Mouse (Mus musculus): Measurements from ENCODE around the gene Pspc1. TPM values are rescaled to one million over a fixed set of nuclear protein-coding genes. Genes with fewer than 3 reads are reported as not detected.
A peak's percentile ranks its signal among the peaks of the same experiment; 100 is the strongest.
"Not testable (repeated sequence)": the region's sequence is repeated elsewhere in the genome, so short reads cannot be mapped to it uniquely, and the experiment has no call there.

The Pspc1 gene
- polyA plus RNA-seq, 1 experiment from 2014 or later = 48.5 TPM

GRCm38 (mm10) chr14:56793243-56793642 is 15.1 kb upstream of the Pspc1 start:
- Histone ChIP-seq H3K4me2 (ENCODE audit: low read length) (no peak overlapping the region), H3K9ac (replicated peaks; ENCODE audit: low read depth, low read length) (no peak overlapping the region), H3K4me3 (replicated peaks; ENCODE audit: low read length) (no peak overlapping the region), H3K27ac (ENCODE audit: low read length) (no peak overlapping the region), H3K4me1 (replicated peaks; ENCODE audit: control insufficient read depth, insufficient read depth, low read length) (no peaks in the 10 kb centered on the region), H3K36me3 (ENCODE audit: control insufficient read depth, insufficient read depth) (peaks cover 17% of the 10 kb centered on the region), H3K27me3 (replicated peaks; ENCODE audit: control insufficient read depth, insufficient read depth, low read length) (no peaks in the 10 kb centered on the region), H3K9me3 (ENCODE audit: control insufficient read depth, low read length) (no peaks in the 10 kb centered on the region)
- WGBS = 36% methylated on average over 2 of the region's 2 CpGs
- no peak for ATAC-seq

- Histone ChIP-seq H3K4me2 (ENCODE audit: low read length) (no peak overlapping the region), H3K27ac (ENCODE audit: low read length) (no peak overlapping the region), H3K9ac (replicated peaks; ENCODE audit: low read depth, low read length) (no peak overlapping the region), H3K36me3 (ENCODE audit: control insufficient read depth, insufficient read depth) (no peaks in the 10 kb centered on the region), H3K27me3 (replicated peaks; ENCODE audit: control insufficient read depth, insufficient read depth, low read length) (no peaks in the 10 kb centered on the region), H3K4me1 (replicated peaks; ENCODE audit: control insufficient read depth, insufficient read depth, low read length) (no peaks in the 10 kb centered on the region), H3K4me3 (replicated peaks; ENCODE audit: low read length) (no peak overlapping the region), H3K9me3 (ENCODE audit: control insufficient read depth, low read length) (no peaks in the 10 kb centered on the region)
- WGBS = 80% methylated on average over 1 of the region's 1 CpGs
- no peak for ATAC-seq
These were observed 6.5 kb upstream of the Pspc1 start for GRCm38 (mm10) chr14:56784575-56784974.

GRCm38 (mm10) chr14:56778933-56779300 is 801 bp upstream of the Pspc1 start:
- Histone ChIP-seq H3K4me3 (replicated peaks; ENCODE audit: low read length) (peak overlapping the region; percentile 73), H3K4me2 (ENCODE audit: low read length) (peak overlapping the region; percentile 72), H3K27me3 (replicated peaks; ENCODE audit: control insufficient read depth, insufficient read depth, low read length) (no peaks in the 10 kb centered on the region), H3K27ac (ENCODE audit: low read length) (peak overlapping the region; percentile 96), H3K9me3 (ENCODE audit: control insufficient read depth, low read length) (no peaks in the 10 kb centered on the region), H3K36me3 (ENCODE audit: control insufficient read depth, insufficient read depth) (no peaks in the 10 kb centered on the region), H3K9ac (replicated peaks; ENCODE audit: low read depth, low read length) (peak overlapping the region; percentile 34), H3K4me1 (replicated peaks; ENCODE audit: control insufficient read depth, insufficient read depth, low read length) (peaks cover 21% of the 10 kb centered on the region)
- ATAC-seq = peak; percentile 12
- WGBS = 46% methylated on average over 3 of the region's 3 CpGs

GRCm38 (mm10) chr14:56777360-56778136 is 568 bp downstream of the Pspc1 start:
- H3K27me3 ChIP-seq (replicated peaks; ENCODE audit: control insufficient read depth, insufficient read depth, low read length) = no peaks in the 10 kb centered on the region
- H3K4me1 ChIP-seq (replicated peaks; ENCODE audit: control insufficient read depth, insufficient read depth, low read length) = peaks cover 26% of the 10 kb centered on the region
- peak overlapping the region; percentile 77 for H3K4me2 ChIP-seq (ENCODE audit: low read length)
- H3K27ac ChIP-seq (ENCODE audit: low read length) = peak overlapping the region; percentile 96
- no peaks in the 10 kb centered on the region for H3K9me3 ChIP-seq (ENCODE audit: control insufficient read depth, low read length)
- no peaks in the 10 kb centered on the region for H3K36me3 ChIP-seq (ENCODE audit: control insufficient read depth, insufficient read depth)
- H3K4me3 ChIP-seq (replicated peaks; ENCODE audit: low read length) = peak overlapping the region; percentile 73
- H3K9ac ChIP-seq (replicated peaks; ENCODE audit: low read depth, low read length) = peak overlapping the region; percentile 90
- peak; percentile 35 for ATAC-seq
- WGBS = under 1% methylated on average over 71 of the region's 71 CpGs

GRCm38 (mm10) chr14:56776571-56777238 is 1.4 kb downstream of the Pspc1 start:
- Histone ChIP-seq H3K4me1 (replicated peaks; ENCODE audit: control insufficient read depth, insufficient read depth, low read length) (peaks cover 26% of the 10 kb centered on the region), H3K4me3 (replicated peaks; ENCODE audit: low read length) (peak overlapping the region; percentile 73), H3K9me3 (ENCODE audit: control insufficient read depth, low read length) (no peaks in the 10 kb centered on the region), H3K9ac (replicated peaks; ENCODE audit: low read depth, low read length) (peak overlapping the region; percentile 90), H3K36me3 (ENCODE audit: control insufficient read depth, insufficient read depth) (0 out of 2 replicates have a peak, but pooled peaks cover under 1% of the 10 kb centered on the region), H3K27ac (ENCODE audit: low read length) (no peak overlapping the region), H3K4me2 (ENCODE audit: low read length) (peak overlapping the region; percentile 77), H3K27me3 (replicated peaks; ENCODE audit: control insufficient read depth, insufficient read depth, low read length) (no peaks in the 10 kb centered on the region)
- 22% methylated on average over 11 of the region's 11 CpGs for WGBS
- ATAC-seq = no peak

- 77% methylated on average over 4 of the region's 4 CpGs for WGBS
- Histone ChIP-seq H3K27ac (ENCODE audit: low read length) (no peak overlapping the region), H3K4me3 (replicated peaks; ENCODE audit: low read length) (no peak overlapping the region), H3K36me3 (ENCODE audit: control insufficient read depth, insufficient read depth) (0 out of 2 replicates have a peak, but pooled peaks cover 6% of the 10 kb centered on the region), H3K4me1 (replicated peaks; ENCODE audit: control insufficient read depth, insufficient read depth, low read length) (peaks cover 26% of the 10 kb centered on the region), H3K9ac (replicated peaks; ENCODE audit: low read depth, low read length) (no peak overlapping the region), H3K9me3 (ENCODE audit: control insufficient read depth, low read length) (no peaks in the 10 kb centered on the region), H3K4me2 (ENCODE audit: low read length) (peak overlapping the region; percentile 53), H3K27me3 (replicated peaks; ENCODE audit: control insufficient read depth, insufficient read depth, low read length) (no peaks in the 10 kb centered on the region)
- no peak for ATAC-seq
These were observed 2.7 kb downstream of the Pspc1 start for GRCm38 (mm10) chr14:56775416-56775815.

- peaks cover 12% of the 10 kb centered on the region for H3K36me3 ChIP-seq (ENCODE audit: control insufficient read depth, insufficient read depth)
- H3K9me3 ChIP-seq (ENCODE audit: control insufficient read depth, low read length); H3K27ac ChIP-seq (ENCODE audit: low read length); H3K4me3 ChIP-seq (replicated peaks; ENCODE audit: low read length); H3K27me3 ChIP-seq (replicated peaks; ENCODE audit: control insufficient read depth, insufficient read depth, low read length); ATAC-seq; H3K4me1 ChIP-seq (replicated peaks; ENCODE audit: control insufficient read depth, insufficient read depth, low read length); H3K9ac ChIP-seq (replicated peaks; ENCODE audit: low read depth, low read length); H3K4me2 ChIP-seq (ENCODE audit: low read length): not testable (repeated sequence)
- 93% methylated on average over 2 of the region's 2 CpGs for WGBS
These were observed 11.7 kb downstream of the Pspc1 start for GRCm38 (mm10) chr14:56766438-56766837.

GRCm38 (mm10) chr14:56765117-56765516 is 13.0 kb downstream of the Pspc1 start:
- not testable (repeated sequence) for ATAC-seq; H3K4me3 ChIP-seq (replicated peaks; ENCODE audit: low read length); H3K27me3 ChIP-seq (replicated peaks; ENCODE audit: control insufficient read depth, insufficient read depth, low read length); H3K27ac ChIP-seq (ENCODE audit: low read length); H3K9ac ChIP-seq (replicated peaks; ENCODE audit: low read depth, low read length); H3K4me2 ChIP-seq (ENCODE audit: low read length); H3K9me3 ChIP-seq (ENCODE audit: control insufficient read depth, low read length); H3K4me1 ChIP-seq (replicated peaks; ENCODE audit: control insufficient read depth, insufficient read depth, low read length)
- WGBS = 100% methylated on average over 2 of the region's 3 CpGs
- peaks cover 22% of the 10 kb centered on the region for H3K36me3 ChIP-seq (ENCODE audit: control insufficient read depth, insufficient read depth)

GRCm38 (mm10) chr14:56751282-56751681 is 26.8 kb downstream of the Pspc1 start:
- 90% methylated on average over 4 of the region's 4 CpGs for WGBS
- peaks cover 16% of the 10 kb centered on the region for H3K36me3 ChIP-seq (ENCODE audit: control insufficient read depth, insufficient read depth)
- no peaks in the 10 kb centered on the region for H3K4me1 ChIP-seq (replicated peaks; ENCODE audit: control insufficient read depth, insufficient read depth, low read length)
- ATAC-seq = no peak
- H3K27ac ChIP-seq (ENCODE audit: low read length) = no peak overlapping the region
- no peak overlapping the region for H3K4me3 ChIP-seq (replicated peaks; ENCODE audit: low read length)
- H3K9ac ChIP-seq (replicated peaks; ENCODE audit: low read depth, low read length) = no peak overlapping the region
- H3K9me3 ChIP-seq (ENCODE audit: control insufficient read depth, low read length) = no peaks in the 10 kb centered on the region
- H3K27me3 ChIP-seq (replicated peaks; ENCODE audit: control insufficient read depth, insufficient read depth, low read length) = no peaks in the 10 kb centered on the region
- H3K4me2 ChIP-seq (ENCODE audit: low read length) = no peak overlapping the region
